Mouse (Mus musculus): ENCODE measurements around the gene Fam166b.

DNA sequence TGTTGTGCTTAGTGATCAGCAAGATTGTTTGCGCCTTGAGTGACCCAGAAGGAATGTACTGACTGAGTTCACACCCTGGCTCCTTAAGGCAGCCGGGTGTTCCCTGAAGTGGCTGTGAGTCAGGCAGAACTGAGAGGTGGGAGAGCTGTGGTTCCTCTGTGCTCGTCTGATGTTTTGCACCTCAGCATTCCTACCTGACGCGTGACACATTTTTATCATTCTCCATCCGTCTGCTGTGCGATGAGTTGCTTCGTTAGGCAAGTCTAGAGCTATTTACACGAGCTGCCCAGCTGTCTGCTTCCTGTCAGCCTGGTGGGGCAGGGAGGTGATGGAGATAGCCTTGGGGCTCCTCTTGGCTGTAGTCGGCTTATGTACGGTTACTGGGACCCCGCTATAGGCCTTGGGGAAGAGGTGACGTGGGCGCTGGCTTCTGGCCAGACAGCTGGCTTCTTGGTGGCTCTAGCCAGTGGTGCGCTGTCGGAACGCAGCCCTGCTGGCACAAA is 30.1 kb downstream of the Fam166b start:
- TF ChIP-seq CTCF (IDR thresholded peaks at IDR 0.05; ENCODE audit: low read depth) = no peak
- no peak for TF ChIP-seq EP300 (IDR thresholded peaks at IDR 0.05; ENCODE audit: low read depth)
